Mouse (Mus musculus) mouse embryonic stem cell (cell line): ENCODE measurements around the gene Cpa1.

ENCODE experiments used
- in situ Hi-C, 2 experiments: fragments of 300-500 bp; cut with MboI; formaldehyde crosslinking; loops; 1 replicate in 1 of 2; 3 replicates in 1 of 2; pipeline ENCODE4 v1.14.3; 2019 to 2020; ENCODE audit warnings: low sequenced_read_pairs in 2 of 2, low pct_unique_long_range_greater_than_20kb in 1 of 2, mixed read lengths in 1 of 2; ENCODE audit not compliant: unreplicated experiment in 1 of 2

Gene Cpa1

DNA sequence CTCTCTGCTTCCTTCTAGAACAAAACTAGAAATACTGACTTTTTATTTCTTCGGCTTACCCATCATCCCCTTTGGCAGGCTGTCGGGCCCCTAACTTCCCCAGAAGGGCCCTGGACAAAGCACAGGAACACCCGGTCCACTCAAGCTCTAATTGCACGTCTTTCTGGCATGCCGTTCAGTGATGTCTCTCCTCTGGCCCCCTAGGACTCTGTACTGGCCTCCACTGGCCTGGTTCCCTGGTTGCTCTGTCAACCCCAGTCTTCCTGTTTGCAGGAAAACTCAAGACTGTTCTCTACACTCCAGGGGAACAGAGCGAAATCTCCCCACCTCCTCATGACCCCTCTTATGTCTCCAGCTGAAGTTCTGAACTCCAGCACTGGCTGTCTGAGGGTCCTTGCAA lies 20.3 kb upstream of the Cpa1 start:
- in situ Hi-C loops, result no loop called here

DNA sequence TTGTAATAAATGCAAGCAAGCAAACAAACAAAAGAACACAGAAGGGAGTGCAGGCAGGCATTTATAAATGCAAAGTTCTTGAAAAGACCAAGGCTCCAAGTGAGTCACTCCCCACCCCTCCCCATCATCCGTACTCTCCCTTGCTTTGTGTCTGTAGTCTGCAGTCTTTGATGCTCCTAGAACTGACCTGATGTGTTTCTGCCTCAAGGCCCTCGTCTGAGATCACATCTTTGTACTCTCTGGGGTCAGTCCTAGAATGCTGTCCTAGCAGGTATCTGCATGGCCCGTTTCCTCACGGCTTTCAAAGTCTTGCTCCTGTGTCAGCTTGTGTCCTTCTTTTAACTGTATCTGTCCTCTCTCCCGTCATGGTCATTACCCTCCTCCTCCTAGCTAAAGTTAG lies 19.4 kb upstream of the Cpa1 start:
- in situ Hi-C loops, result no loop called here

DNA sequence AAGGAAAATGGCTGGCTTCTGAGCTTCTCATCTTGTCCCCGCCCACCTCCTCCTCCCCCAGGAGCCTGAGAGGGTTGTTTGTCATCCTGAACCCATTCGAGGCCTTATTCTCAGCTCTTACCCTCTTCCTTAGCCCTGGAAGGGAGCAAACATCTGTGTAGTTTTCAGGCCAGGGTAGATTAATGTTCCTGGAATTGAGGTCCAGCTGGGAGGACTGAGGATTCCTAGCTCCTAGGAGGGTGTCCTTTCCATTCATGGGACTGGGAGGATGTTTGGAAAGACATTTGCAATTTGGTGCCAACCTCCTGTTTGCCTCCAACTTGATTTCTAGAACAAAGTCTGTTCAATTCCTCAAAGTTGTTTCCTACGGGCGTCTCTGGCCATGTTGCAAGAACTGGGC lies 18.4 kb upstream of the Cpa1 start:
- in situ Hi-C loops, result no loop called here

DNA sequence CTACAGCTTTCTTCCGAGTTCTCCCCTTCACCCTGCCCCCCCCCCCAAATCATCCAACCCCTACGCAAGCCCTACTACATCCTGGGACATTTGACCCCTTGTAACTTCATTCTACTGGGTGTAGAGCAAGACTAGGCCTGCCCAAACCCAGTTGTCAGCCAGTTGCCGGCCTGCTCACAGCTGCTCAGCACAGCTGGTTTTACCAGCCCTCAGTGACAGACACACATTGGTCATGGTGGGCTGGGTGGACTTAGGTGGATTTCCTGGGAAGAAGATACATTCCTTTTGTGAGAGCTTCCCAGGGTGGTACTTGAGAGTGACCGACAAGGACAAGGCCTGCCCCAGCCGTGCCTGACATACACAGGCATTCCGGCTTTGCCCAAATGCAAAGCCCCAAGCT lies 18.0 kb upstream of the Cpa1 start:
- in situ Hi-C loops, result no loop called here

DNA sequence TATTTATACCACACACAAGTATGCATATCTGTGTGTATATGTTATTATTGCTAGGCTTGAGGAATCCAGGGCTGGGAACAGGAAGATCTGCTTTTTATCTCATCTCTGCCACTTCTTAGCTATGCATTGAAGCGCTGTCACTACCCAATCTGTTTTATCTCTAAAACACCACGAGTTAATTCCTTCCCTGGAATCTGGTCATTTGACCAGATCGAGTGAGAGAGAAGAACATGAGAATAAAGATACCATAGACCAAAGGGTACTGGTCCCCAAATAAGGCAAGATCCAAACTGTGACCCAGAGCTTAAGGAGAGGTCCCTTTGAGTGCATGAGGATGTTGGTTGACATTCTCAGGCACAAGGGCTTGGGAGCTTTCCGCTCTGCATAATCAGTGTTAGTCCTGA lies 17.0 kb upstream of the Cpa1 start:
- in situ Hi-C loops, result no loop called here

DNA sequence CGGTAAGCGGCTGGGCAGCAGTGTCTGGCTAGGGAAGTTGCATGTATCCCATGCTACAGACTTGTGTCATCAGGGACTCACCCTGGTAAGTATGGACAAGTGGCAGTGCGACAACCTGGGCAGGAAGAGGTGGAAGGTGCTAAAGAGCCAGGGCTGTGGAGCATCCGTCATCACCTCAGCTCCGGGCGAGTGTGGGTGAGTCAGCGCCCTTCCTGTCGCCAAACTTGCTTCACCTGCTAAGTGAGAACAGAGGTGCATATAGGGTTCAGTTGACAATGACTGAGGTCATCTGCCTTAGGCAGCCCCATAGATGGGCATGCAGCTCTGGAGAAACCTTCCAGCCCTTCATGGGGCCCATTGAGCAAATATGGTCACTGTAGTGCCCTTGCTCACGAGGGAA lies 14.3 kb upstream of the Cpa1 start:
- in situ Hi-C loops, result no loop called here

DNA sequence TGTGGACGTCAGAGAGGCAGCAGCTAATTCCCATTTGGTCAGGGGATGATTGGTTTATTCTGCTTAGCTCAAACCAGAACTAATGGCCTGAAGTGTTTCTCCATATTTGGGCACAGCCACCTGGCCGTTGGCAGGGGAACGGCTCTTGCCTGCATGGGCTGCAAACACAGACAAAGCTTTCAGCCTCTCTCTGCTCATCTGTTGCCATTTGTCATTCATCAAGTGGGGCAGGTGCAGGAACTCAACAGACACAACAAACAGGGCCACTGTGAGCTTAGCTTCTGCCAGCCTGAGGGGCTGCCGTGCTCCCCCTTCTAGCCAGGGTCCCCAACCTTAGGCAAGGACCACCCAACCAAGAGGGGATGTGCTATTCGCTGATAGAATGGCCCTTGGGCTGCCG lies 10.9 kb upstream of the Cpa1 start:
- in situ Hi-C loops, result no loop called here

DNA sequence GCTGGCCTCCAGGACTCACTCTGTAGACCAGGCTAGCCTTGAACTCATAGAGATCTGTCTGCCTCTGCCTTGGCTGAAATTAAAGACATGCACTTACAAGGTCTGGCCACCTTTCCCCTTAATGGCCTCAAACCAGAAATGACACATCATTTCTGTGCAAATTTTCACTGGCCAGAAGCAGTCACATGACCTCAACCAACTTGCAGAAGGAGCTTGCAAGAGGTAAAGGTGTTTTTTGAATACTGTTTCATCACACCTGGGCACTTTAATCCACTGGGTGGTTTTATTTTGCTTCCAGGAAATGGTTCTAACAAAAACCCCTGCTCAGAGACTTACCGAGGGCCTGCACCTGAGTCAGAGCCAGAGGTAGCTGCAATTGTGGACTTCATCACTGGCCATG lies 9.0 kb upstream of the Cpa1 start:
- in situ Hi-C loops, result no loop called here

DNA sequence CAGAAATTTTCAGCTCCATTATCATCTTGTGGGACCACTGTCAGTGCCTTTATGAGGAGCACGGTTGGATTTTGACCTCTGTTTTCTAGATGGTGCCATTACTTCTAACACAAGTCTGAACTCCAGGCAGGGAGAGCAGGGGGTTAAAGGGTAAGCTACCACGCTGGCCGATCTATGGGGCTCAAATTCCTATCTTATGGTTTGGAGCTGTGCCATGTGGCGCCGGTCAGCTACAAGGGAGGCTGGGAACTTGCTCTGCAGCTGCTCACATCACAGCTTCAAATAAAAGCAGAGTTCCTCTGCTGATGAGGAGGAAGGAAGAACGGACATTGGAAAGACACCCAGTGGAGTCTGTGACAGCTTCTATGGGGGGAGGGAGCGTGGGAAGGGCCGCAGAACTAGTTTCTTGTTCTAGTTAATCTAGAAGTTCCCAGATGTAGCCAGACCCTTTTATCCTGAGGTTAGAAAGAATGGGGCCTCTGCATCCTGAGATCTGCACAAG lies 3.6 kb upstream of the Cpa1 start:
- in situ Hi-C loops, result no loop called here

DNA sequence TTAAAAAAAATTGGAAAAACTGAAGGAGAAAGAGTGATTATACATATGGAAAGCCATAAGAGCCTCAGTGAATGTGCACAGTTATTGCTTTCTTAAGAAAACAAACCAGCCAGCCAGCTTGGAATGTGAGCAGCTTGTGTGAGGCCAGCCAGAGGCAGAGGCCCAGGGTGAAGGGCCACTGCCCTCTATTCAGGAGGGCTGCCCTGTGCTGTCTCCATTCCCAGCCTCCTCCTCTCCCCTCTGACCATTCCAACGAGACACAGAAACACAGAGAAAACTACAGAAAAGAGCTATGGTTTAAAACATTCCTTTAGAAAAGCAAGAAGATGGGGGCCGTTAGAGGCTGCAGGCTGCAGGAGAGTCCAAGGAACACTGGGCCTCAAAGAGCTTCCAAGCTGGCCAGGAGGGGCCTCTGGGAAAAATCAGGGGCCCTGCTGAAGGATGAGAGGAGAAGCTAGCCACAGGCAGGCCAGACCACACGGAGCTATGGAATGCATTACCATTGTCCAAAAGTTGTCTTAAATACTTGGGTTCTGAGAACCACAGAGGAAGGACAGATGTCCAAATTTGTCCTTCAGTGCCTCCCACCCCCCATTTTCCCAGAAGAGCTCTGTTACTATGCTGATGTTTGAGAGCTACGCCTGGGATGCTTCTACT lies 2.7 kb upstream of the Cpa1 start:
- in situ Hi-C loops, result no loop called here

DNA sequence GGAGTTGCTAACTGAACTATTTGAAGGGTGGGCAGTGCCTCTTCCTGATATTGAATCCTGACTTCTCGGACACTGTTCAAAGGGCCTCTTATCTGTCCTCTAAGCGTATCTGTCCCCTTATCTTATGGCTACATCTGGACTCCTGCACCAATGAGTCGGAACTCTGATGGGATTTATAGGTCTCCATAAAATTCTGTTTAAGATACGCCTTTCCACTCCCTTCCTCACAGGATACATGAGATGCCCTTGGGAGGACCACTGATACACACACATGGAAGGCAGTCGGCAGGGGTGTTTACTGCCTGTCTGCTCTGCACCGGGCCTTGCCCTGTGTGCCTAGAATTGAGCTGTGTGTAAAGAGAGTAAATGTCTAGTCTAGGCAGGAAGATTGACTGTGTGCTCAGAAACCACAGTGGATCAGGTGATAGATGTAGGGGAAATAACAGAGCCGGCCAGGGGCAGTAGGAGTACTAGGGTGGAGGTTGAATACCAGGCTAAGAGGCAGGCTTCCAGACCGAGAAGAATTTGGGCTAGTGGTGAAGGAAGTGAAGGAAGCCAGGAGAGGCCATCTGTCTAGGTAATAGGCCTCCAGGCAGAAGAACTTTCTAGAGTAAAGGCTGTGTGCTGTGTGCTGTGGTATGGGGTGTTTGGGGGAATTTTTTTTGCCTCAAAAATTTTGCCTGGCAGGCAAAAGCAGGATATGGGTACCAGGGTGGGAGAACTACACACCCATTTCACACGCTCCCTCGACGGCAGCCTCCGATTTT lies 4.9 kb downstream of the Cpa1 start:
- in situ Hi-C loops, result no loop called here

DNA sequence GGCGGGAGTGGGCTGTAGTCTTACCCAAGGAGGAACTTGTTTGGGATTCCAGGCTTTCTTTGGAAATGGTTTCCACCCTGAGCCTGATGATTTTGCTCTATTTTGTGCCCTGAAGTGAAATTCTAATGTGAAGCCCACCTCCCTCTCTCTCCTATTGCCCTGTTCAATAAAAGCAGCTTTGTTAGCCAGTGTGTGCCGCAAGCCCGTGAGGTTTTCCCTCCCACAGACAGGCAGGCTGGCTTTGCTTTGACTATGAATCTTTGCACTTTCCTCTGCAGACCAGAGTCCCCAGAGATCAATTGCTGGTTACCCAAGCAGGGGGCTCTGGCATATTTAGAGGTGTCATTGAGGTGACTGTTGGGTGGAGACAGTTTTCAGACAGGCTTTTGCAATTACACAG lies 5.4 kb downstream of the Cpa1 start:
- in situ Hi-C loops, result no loop called here

DNA sequence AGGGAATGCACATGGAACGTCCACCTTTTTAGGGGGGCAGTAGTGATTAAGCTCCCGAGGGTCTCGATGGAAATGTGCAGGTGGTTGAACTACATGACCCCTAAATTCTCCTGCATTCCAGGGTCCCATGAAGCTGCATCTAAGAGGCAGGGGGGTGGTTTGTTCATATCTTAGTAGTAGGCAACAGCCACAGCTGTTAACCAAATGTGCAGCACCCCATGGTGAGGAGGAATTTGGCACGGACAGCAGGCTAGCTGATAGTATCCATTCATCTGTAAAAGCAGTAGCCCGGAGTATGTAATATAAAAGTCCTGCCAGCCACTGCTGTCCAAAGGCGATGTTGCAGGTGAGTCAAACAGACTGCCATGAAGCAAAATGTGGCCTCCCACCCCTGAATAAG lies 6.4 kb downstream of the Cpa1 start:
- in situ Hi-C loops, result no loop called here

DNA sequence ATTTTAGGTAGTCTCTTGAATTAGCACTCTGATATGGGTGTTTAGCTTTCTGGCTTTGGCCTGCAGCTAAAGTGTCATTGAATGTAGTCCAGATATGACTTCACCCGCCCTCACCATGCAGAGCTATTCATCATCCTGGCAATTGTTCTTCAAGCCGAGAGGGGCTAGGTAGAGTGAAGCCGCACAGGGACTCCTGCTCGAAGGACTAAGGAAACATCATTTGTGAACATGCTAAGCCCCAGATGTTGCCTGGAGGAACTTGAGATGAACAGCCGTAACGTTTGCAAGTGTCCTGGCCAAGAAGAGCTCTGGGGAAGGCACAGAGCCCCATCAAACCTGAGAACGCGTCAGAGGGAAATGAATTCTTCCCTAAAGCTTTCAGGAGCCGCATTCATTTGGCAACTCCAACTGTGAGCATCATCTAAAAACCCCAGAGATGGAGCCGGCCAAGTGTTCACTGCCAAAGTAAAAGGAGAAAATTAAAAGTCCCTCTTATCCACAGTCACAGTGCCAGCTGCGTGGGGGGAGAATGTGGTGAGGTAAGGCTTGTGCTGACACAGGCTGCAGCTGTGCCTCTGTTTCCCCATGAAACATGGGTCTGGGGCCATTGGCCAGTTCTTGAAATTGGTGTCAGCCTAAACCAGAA lies 10.8 kb downstream of the Cpa1 start:
- in situ Hi-C loops, result no loop called here

DNA sequence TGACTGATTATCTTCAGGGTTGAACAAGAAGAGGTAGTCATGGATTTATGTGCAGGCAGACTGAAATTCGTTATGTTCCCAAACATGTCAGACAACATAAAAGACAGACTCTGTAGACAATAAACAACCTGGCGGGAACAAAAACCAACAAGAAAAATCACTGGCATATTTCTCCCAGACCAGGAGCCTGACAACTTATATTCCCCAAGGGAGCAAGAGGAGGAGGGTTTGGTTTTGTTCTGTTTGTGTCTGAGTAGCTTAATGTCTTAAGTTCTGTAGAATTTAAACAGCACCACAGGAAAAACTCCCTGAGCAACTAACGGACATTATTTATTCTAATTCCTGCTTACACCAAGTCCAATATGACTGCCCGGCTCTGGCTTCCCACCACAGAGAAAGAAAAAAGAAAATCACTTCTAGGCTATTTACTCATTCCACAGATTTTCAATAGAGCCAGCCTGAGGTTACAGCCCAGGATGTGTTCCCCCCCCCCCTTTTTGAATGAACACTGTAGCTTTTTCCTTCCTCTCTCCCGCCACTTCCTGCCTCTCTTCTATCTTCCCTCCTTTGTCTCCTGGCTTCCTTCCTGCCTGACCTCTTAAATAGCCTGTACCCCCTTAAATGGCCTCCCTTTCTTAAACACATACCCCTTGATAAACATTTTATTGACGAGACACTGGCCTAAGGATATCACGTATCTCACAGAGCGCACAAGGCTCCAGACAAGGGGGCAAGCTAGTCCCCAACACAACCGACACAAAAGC lies 13.6 kb downstream of the Cpa1 start:
- in situ Hi-C loops, result no loop called here

DNA sequence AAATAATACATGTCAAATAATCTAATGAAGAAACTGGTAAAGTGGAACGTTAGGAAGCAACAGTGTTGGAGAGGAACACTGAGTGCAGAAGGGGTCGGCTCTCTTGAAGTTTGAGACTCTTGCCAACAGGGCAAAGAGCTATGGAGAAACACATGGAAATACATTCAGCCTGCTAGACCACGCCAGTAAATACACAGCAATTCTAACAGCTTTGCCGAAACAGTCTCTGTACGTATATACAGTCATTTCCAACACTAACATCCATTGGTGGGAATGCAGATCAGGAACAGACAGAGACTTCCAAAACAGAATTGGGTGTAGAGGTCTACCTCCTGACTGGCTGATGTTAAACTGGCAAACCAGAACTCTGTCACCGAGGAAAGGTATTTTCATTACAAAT lies 14.5 kb downstream of the Cpa1 start:
- in situ Hi-C loops, result no loop called here

DNA sequence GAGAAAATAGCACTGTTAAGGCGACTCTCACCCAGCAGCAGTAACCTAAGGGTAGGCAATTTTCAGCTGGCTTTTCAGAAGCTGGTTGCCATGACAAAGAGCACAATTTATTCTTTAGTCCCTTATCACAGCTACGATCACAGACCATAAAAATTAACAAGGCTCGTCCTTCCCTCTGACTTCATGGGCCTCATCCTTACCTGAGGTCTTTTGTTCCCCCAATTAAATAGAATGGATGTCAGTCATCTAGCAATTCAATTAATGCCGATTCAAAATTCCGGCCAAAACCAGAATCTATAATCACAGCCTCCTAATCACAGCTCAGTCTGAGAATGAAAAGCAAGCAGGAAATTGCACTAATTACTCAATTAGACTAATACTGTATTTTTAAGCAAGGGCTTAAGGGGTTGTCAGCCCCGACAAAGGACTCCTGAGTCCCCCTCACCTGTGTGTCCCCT lies 15.4 kb downstream of the Cpa1 start:
- in situ Hi-C loops, result no loop called here

DNA sequence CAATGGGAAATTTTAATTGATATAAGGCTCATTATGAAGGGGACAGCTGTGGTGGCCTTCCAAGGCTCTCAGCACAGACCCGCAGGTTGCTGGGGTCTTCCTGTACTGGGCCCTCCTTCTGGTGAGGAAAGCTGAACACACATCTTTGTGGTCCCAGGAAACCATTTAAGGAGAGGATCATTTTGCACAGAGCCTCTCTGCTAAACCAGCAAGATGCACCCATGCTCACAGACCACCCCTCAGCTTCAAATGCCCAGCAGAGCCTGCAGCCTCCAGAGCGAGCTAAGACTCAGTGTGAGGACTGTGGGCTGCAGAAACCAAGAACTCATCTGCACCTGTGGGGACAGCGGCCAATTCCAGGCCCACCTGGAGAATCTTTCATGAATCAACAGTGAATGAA lies 15.9 kb downstream of the Cpa1 start:
- in situ Hi-C loops, result no loop called here

DNA sequence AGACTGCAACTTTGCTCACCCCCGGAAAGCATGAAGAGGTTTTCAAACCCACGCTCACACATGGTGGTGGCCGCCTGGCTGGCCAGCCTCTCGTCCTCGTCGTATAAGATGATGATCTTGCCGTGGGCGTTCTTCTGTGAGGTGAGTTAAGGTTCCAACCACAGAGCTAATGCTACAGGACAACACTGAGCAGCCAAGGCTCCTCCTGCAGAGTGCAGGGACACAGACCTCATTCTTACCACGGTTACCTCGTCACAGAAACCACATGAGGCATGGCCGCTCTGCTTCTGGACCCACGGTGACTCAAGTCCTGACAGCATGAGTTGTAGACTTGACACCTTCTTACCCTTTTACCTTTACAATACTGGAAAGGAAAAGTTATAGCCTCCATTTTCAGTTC lies 18.3 kb downstream of the Cpa1 start:
- in situ Hi-C loops, result no loop called here
